Mouse (Mus musculus) frontal cortex, adult (tissue): ENCODE results near the gene Tmprss4.

Experiments used
- ATAC-seq: cut with Nextera tagmentation; 2 replicates; pipeline ENCODE4 v1.9.2; 2017; ENCODE audit warnings: mild to moderate bottlenecking, moderate library complexity, mixed read lengths; ENCODE audit not compliant: low TSS enrichment

Gene Tmprss4

DNA sequence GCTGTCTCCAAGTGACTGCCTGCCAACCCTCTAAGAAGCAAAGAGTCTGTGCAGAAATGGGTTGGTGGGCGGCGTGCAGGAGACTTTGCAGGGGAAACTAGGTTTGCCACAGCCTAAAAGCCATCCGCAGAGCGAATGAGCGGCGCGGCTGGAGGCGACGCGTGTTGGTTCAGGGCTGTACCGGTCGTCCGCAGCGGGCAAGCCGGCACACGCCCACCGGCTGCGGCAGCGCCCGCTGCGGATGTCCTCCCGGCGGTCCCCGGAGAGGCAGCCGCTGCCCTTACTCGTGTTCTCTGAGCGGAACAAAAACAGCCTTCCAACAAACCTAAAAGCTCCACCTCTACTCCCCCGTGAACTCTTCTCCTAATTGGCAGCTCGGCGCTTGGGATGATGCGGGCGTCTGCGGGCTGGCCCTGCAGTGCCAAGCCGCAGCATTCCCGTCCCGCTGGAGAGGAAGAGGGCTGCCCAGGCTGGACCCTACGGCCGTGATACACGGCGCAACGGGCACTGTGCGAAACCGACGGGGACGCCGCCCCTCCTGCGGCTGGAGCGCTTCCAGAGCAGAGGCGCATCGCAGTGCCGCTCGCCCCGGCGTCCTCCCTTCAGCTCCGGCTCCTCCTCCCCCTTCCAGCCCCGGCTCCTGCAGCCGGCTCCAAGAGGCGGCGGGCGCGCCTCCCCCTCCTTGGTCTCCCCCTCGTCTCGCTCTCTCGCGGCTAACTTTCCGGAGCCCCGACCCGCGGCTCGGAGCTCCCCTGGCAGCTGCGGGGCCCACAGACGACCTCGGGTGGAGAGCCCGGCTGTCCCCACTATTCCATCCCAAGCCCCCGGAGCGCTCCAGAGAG, 65.5 kb downstream of the Tmprss4 start, which contains the start of gene Scn4b:
Gene Scn4b, plus strand, starts transcription at position 205 of the 842 bp plus-strand sequence.
- ATAC-seq, result peak; percentile 79

DNA sequence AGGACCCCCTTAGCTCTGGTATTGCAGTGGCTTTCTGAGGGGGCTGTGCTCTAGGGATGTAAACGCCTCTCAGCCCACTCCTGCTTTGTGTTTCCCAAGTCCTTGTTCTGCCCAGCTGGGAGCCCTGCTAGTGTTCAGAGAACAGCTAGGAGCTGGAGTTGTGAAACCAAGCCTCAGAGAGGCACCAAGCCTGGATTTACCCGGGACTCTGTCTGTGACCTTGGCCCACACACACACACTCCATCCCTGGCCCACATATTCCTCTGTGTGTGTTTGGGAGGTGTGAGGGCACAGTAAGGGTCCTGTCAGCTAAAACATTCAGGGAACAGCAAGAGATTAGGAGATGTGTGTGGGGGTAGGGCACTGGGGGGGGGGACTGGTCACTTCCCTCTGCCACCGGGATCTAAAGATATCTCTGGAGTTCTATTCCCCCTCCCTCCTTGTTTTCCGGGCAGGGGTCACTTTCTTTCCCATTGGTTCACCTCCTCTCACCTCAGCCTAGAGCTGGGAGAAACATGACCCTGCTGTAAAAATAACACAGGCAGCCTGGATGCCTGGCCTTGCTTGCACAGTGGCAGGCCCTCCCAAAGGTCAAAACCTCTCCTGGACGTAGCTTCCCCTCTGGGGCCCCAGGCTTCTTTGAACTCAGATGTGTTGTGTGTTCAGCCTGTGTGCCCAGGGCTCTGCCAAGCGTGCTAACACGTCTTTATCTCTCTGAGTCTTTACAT, 67.3 kb downstream of the Tmprss4 start:
- ATAC-seq, result no peak

GRCm38 (mm10) chr9:45133484-45134310, 70.2 kb downstream of the Tmprss4 start:
- ATAC-seq, result no peak

DNA sequence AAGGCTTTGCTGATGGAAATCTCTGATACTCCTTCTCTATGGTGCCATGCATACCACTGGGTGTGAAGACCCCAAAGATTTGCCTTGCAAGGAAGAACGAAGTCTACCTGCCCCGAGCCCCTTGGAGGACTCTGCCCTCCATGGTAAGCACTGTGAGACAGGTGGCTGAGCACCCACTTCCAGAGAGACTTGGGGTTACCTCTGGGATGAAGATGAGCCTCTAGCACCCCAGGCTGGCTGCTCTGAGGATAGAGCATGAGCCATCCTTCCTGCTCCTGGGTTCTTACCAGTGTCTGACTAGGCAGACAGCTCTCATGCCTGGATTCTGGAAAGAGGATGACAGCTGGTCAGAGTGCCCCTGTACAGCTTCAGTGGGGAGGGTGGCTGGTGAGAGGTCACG, 73.8 kb downstream of the Tmprss4 start:
- ATAC-seq, result no peak

GRCm38 (mm10) chr9:45126941-45127340, 77.0 kb downstream of the Tmprss4 start:
- no peak for ATAC-seq

GRCm38 (mm10) chr9:45125211-45125610, 78.7 kb downstream of the Tmprss4 start:
- no peak for ATAC-seq
